Mouse (Mus musculus): ENCODE data around the gene Wdr4. TPM values are rescaled to one million over a fixed set of nuclear protein-coding genes. Genes with fewer than 3 reads are reported as not detected.

The Wdr4 gene
- polyA plus RNA-seq, 1 experiment = 56.1 TPM

DNA sequence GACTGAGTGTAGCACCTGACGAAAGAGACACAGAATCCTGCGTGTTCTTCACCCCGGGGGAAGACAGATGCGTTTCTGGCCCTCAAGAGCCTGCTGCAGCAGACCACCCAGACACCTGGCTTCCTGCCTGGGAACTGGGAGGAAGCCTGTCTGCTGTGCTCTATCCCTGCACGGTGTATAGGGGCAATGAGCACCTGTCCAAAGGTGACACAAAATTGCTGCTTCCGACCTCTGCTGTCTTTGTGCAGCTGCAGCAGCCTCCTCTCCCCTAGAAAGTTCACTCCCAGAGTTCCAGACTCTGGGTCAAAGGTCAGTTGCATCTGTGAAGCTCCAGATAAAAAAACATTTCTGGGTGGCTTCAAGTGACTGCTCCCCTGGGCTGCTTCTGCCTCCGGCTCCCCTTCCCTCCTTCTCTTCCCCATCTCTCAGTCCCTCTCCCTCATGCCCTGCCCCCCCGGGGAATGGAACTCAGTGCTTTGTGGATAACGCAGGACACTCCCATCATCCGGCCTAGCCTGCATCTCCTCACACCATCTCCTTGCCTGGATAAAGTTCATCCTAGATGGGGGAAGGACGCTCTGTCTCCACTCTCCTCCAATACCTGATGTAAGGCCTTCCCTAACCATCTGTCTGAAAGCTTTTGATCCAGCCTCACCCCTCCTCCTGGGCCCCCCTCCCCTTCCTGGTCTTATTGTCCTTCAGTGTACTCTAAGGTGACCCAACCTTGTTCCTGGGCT is 40.5 kb downstream of the Wdr4 start:
- no peak for TF ChIP-seq GATA1 (IDR thresholded peaks at IDR 0.05; ENCODE audit: low read length)

DNA sequence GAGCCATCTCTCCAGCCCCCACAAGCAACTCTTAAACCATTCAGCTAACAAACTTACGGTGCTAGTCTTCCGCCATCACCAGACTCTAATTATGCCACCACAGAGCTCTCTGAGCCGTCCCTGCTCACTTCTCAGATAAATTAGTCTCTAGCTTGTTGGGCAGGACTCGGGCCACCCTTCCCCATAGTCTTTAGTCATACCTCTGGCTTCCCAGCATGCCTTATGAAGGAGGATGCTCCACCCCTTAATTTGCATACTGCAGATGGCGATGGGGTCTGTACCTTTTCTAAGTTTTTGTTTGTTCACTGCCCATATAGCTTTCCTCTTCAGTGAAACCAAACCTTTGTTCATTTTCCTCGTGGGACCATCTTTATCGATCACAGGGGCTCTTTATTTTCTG is 41.2 kb downstream of the Wdr4 start:
- TF ChIP-seq GATA1 (IDR thresholded peaks at IDR 0.05; ENCODE audit: low read length) = no peak

DNA sequence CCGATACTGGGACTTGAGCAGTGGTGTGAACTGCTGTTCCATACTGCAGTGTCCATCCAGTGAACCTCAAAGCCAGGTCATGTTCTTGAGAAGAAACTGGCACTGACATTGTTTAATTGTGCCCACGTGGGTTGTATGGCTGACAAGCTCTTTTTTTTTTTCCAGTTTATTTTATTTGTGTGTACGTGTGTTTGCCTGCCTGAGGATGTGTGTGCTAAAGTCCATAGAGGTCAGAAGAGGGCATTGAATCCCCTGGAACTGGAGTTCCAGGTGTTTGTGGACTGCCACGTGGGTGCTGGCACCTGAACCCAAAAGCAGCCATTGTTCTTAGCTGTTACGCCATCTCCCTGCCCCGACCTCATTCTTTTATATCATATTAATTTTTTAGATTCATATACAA is 45.4 kb downstream of the Wdr4 start:
- TF ChIP-seq GATA1 (IDR thresholded peaks at IDR 0.05; ENCODE audit: low read length) = no peak

DNA sequence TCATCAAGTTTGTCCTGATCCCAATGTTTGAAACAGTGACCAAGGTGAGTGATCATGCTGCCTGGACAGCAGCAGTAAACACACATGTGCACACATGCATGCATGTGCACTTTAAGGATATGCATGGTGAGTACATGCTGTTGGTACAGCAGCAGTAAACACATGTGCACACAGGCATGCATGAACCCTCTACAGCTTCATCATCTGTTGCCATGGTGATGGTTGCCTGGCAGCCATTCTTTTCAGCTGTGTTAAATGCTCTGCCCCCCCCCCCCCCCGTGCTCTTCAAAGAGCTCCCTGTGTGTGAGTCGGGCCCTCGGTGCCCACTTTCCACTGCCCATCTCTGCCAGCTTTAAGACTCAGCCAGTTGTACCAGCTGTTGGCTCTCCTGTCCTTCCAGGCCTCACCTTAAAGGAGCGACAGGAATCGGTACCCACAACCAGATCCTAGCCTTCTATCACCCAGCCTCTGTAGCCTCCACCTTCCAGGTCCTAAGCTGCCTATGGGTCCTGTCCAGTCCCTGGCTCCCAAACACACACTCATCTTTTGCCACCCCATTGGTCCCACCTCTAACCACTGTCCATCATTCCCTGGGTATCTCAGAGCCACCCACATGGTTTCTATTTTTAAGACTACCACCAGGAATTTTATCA is 48.9 kb downstream of the Wdr4 start:
- TF ChIP-seq GATA1 (IDR thresholded peaks at IDR 0.05; ENCODE audit: low read length) = no peak

DNA sequence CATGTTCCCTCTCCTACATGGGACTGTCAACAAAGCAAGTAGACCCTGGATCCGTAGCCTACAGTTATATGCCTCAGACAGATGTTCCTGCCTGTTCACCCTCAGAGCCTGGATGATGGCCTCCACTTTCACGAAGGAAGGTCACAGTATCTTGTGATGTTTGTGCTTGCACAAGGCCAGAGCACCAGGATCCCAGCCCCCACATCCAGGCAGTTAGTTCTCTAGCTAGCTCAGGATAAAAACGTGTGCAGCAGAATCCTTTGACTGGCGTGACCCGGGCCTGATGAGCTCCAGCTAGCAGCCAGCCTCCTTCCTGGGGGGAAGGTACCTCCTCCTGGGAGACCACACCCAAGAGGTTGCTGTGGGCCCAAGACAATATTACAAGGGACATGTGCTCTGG is 51.3 kb downstream of the Wdr4 start:
- no peak for TF ChIP-seq GATA1 (IDR thresholded peaks at IDR 0.05; ENCODE audit: low read length)

DNA sequence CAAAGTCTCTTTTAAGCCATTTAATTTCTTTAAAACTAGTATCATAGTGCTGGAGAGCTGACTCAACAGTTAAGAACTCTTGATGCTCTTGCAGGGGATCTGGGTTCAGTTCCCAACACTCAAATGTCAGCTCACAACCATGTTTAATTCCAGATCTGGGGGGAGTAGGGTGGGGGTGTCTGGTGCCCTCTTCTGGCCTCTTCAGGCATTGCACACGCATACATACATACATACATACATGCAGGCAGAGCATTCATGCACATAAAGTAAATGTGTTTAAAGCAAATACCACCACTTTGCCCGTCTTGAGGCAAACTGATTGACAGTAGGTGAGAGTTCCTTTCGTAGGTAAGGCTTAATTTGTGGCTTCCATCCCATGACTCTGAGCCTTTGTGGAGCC is 52.9 kb downstream of the Wdr4 start:
- no peak for TF ChIP-seq GATA1 (IDR thresholded peaks at IDR 0.05; ENCODE audit: low read length)

DNA sequence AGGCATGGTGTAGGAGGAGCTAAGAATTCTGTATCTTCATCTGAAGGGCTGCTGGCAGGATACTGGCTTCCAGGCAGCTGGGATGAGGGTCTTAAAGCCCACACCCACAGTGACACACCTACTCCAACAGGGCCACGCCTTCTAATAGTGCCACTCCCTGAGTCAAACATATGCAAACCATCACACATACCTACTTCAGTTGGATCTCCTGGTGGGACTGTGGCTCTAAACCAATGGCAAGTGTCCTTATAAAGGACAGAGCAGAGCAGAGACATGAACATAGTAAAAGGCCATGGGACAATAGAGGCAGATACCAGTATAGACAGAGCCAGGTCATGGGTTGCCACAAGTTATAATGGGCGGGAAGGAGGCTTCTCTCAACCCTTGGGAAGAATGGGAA is 57.3 kb downstream of the Wdr4 start:
- no peak for TF ChIP-seq GATA1 (IDR thresholded peaks at IDR 0.05; ENCODE audit: low read length)

DNA sequence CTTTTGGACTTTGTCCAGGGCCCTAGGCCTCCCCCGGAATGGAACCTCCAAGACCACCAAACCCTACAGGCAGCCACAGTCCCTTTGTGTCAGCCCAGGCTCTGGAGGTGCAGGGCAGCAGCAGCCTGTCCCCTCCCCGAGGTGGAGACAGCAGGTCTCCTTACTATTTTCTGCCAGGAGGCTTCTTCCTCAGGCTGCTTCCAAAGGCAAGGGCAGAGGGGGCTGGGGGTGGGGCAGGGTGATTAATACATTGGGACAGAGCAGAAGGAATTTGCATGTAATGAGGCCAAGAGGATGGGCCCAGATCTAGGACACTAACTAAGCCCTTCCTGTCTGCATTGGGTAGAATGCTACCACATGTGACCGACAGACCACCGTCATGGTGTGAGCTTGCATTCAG is 59.4 kb downstream of the Wdr4 start:
- TF ChIP-seq GATA1 (IDR thresholded peaks at IDR 0.05; ENCODE audit: low read length) = no peak

DNA sequence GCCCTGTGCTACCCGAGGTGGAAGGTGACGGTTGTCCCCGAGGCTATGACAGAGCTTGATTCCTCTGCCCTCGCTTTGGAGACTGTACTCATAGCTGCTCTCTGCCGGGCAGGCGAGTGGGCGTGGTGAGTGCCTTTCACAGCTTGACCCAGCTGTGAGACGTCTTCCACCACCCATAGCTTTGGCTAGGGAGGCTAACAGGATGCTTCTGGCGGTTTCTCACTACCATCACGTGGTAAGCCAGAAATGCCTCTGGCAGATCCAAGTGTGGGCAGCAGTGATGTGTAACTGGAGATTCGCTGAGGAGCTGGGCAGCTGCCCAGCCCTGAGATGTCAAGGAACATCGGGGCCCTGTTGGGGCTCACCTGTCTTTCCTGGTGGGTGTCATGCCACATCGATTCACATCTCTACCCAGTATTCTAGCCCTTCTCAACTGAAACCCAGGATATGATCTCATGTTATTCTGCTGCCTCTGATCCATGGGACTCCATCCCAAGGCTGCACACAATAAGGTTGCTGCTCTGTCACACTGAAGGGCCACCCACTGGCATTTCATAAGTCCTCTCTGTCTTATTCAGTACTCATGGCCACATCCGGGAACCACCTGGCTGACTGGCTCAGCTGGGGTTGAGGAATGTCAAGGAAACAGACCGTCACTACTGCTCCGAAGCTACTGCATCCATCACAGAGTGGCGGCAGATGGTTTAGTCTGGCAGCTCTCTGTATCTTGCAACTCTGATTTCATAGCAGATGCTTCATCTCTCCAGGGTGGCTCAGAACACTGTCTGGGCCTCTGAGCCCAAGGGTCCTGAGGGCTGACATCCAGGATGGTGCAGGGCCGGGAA is 62.8 kb downstream of the Wdr4 start:
- TF ChIP-seq GATA1 (IDR thresholded peaks at IDR 0.05; ENCODE audit: low read length) = no peak

DNA sequence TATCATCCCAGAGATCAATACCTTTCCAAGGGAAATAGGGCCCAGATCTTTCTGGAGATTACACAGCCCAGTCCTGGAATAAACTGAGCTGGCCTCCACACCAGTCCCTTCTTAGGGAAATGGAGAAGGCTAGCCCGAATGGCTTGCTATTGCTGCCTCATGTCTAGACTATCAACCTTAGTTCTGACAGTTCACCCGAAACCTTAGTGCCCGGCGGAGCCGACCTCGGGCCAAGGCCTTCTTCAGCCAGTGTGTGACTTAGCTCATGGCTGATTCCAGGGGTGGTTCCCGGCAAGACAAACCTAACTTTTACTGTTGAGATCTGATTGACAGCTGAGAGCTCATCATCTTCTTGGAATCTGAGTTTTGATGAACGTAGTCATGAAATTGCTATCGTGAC is 65.7 kb downstream of the Wdr4 start:
- TF ChIP-seq GATA1 (IDR thresholded peaks at IDR 0.05; ENCODE audit: low read length) = no peak

DNA sequence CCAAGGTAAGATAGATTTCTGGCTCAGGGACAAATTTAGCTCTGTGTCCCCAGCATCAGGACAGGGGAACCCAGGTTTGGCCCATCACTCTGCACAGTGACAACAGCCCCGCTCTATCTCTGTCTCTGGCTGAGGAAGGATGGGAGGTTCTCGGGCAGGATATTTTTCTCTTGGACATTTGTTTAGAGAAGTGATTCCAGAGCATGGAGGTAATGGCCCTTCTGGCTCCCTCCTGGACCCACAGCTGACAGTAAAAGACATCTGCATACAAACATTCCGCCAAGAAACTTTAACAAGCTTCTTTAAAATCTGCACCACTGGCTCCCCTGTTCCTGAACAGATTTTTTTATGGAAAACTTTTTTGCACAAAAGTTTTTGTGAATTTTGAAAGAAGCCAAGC is 66.3 kb downstream of the Wdr4 start:
- no peak for TF ChIP-seq GATA1 (IDR thresholded peaks at IDR 0.05; ENCODE audit: low read length)

DNA sequence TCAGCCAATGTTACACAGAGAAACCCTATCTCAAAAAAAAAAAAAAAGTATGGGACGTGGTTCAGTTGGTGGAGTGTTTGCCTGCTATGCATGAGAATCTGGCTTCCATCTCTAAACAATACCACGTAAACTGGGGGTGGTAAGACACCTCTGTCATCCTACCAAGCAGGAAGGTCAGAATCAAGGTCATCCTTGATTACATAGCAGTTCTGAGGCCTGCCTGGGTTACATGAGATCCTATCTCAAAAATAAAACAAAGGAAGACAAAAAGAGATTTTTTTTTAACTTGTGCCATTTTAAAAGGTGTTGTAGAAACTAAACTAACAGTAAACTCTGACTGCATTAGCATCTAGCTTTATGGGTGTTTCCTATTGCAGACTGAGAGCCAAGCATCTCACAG is 67.0 kb downstream of the Wdr4 start:
- TF ChIP-seq GATA1 (IDR thresholded peaks at IDR 0.05; ENCODE audit: low read length) = no peak

DNA sequence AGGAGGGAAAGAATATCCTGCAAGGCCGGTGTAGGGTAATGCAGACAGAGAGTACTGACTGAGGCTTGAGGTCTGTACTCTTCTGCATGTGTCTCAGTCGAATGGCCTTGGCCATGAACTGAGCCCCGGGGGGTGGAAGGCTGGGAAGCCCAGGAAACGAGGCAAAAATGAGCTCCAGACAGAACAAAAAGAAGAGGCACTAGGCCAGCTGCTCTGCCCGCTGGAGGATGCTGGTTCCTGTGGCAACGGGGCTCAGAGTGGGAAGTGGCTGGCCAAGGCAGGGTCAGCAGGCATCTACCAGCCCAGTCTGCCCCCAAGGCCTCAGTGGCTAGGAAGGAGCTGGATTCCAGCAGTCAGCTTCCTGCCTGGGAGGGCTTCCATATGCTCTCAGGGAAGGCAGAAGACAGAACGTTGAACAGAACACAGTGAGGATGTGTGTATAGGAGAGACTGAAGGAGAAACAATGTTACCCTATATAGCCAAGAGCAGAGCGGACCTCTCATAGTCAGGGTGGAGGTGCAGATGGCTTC is 68.5 kb downstream of the Wdr4 start:
- no peak for TF ChIP-seq GATA1 (IDR thresholded peaks at IDR 0.05; ENCODE audit: low read length)

DNA sequence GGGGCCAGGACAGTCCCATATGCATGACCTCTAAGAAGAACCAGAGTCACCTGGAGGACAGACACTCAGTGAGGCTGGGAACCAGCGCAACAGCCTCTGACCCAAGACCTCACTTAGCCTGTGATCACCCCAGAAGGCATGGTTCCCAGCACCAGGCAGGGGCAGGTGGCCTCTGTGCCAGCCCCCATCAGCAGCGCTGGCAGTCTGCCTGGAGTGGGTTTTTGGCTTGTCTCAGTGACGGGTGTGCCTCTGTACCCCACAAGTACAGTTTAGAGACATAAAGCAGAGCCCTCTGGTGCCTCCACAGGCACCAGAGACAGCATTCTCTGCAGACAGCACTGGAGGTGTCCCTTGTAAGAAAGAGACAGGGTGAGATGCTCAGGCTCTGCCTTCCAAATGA is 69.6 kb downstream of the Wdr4 start:
- no peak for TF ChIP-seq GATA1 (IDR thresholded peaks at IDR 0.05; ENCODE audit: low read length)

DNA sequence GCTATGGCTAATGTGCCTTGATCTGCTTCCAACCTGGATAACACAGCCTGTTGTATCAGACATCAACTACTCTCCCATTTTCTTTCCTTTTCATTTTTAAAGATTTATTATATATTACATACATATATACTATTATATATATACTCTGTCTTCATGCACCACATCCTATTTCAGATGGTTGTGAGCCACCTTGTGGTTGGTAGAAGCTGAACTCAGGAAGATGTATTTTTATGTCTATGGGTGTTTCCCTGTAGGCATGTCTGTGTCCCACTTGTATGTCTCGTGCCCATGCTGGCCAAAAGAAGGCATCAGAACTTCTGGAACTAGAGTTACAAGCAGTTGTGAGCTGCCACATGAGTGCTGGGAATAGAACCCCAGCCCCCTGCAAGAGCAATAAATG is 71.3 kb downstream of the Wdr4 start:
- no peak for TF ChIP-seq GATA1 (IDR thresholded peaks at IDR 0.05; ENCODE audit: low read length)

DNA sequence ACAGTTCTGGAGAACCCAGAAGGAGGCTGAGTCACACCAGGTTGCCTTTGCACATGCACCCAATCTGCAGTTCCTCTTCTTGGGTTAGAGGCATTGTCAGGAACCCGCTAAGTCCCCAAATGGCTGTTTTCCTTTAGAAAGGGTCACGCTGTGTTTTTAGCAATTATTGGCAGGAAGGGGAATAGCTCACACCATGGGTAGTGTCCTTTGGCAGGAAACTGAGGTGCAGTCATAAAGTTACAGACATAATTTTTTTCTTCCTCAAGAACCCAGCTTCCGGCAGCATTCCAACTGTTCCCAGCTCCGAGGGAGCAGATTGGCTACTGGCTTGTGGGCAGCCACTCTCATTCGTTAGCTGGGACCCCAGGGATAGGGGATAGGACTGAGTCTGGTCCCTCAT is 72.0 kb downstream of the Wdr4 start:
- TF ChIP-seq GATA1 (IDR thresholded peaks at IDR 0.05; ENCODE audit: low read length) = no peak
